Mouse (Mus musculus) retina, embryonic 14.5 days (tissue): ENCODE measurements at regions not wholly inside any gene's neighbourhood (a gene's known extent, or its start where the extent isn't known, plus 50 kb on each side); places are given as distances from the start of the nearest gene placed in this dataset.

Experiments used
- DNase-seq: peaks from one replicate; pipeline ENCODE4 v3.0.0-alpha.2; 2015; ENCODE audit warnings: low spot score

DNA sequence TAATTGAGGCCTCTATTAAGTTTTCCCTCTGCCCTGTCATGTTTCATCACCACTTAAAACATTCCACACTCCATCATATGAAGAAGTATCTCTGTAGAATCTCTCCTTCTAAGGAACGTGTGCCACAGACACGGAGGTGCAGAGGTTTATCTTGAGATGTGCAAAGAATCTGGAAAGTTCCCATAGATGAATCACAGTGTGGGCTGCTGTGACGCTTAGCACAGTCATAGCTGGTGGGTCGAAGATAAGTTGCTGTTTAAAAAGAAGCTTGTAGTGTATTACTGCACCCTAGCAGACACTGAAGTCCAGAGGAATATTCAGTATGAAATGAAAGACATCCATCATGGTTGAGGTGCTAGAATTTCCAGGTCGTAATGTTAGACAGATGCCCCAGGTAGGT, 179.9 kb upstream of the 4930583I09Rik start:
- DNase-seq, result no peak

DNA sequence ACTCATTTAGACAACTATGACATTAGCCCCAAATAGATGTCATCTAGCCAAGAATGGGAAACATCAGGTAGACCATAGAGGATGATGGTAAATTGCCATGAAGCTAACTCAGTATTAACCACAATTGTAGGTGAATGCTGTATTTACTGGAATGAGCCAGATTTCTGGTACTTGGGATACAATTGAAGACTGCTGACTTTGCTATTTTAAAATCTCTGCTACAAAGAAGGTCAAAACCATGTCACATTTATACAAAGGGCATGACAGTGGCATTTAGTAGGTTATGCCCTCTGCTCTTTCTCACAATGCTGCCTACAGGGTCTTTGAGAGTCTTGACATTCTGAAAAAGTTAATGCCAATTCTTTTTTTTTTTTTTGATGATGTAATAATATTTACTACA, 178.8 kb upstream of the 4930583I09Rik start:
- no peak for DNase-seq

DNA sequence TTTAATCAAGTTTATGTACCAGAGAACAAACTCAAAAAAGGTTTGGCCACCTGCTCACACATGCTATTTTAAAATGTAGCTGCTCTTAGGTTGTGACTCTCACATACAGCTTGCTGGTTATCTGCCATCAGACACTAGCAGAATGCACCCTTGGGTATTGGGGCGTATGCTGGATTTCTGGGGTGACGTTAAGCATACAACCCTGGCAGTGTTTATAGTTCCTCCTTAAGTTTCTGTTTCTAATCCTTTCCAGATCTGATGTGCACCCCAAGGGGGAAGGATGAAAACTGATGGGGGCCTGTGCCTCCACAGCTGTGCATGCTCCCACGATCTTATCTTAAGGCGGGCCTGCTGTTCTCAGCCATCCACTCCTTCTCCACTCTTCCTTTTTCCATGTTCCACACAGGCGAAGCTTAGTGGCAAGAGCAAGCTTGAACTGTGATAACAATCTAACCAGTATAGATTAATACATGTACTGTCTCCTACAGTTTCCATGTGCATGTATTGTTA, 164.8 kb upstream of the 4930583I09Rik start:
- no peak for DNase-seq

DNA sequence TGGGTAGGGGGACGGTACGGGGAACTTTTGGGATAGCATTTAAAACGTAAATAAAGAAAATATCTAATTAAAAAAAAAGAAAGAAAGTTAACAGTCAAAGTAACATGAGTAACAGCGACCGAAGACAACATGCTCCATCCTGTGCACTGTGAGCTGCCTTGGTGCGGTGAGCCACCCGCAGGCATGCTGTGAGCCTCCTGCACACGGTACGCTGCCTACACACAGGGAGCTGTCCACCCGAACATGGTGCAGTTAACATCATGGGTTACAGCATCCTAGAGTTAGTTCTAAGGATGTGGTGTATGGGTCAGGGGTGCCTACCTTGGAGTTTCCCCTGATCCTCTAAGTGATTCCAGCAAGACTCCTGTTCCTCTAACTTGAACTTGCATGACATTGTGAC, 158.6 kb upstream of the 4930583I09Rik start:
- DNase-seq, result no peak

DNA sequence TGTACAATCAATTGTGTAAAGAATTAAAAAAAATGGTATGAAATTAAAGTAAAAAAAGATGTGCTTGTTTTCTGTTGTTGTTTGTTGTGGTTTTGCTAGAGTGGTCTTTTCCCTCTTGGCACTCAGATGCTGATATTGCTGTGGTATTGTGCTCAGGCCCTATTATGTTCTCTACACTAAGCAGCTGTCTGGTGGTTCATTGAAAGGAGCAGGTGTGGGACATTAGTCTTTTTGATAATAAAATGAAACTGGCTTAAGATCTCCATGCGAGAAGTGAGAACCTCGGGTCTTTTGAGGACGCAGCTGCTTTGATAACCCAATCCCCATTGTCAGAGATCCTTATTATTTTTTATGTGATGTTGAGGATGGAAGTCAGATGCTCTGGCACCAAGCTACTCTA, 155.4 kb upstream of the 4930583I09Rik start:
- DNase-seq, result no peak

DNA sequence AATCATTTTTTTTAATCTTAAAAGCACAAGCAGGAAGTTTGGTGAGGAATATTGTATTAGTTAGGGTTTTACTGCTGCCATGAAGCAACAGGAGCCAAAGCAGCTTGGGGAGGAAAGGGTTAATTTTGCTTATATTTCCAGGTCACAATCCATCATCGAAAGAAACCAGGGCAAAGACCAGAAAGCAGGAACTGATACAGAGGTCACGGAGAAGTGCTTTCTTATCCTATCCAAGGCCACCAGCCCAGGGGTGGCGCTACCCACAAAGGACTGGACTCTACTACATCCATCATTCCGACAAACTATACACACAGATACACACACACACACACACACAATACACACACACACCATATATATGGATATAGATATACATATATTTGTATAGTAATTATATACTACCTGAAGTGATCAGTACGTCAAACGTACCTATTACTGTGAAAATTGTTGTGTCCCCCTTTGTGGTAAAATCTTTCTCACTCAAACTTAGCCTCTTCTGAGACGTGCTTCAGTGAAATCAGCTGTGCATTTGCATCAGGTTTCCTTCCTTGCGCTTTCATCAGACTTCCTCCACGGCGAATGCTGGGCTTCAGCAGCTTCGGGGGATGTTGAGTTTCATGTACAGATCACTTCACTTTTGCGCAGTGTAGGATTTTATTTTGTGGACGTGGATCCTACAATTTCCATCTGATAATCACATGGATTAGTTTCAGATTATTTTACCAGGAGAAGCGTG, 148.6 kb upstream of the 4930583I09Rik start:
- no peak for DNase-seq

DNA sequence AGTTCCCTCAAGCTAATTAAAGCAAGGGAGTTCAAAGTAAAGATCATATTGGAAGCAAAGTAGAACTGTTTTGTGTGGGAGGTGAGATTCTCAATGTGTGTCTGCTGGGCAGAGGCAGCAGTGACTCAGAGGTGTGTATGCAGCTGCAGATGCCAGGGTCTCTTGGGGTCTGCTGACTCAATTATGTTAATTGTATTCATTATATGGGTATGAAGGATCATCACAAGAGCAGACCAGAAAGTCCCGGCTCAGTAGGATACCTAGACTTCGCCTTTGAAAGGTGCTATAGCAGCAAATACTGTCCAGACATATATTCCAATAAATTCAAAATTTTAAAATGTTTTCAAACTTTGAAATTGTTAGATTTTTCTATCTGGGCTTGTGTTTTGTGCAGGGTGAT, 147.6 kb upstream of the 4930583I09Rik start:
- DNase-seq, result no peak

DNA sequence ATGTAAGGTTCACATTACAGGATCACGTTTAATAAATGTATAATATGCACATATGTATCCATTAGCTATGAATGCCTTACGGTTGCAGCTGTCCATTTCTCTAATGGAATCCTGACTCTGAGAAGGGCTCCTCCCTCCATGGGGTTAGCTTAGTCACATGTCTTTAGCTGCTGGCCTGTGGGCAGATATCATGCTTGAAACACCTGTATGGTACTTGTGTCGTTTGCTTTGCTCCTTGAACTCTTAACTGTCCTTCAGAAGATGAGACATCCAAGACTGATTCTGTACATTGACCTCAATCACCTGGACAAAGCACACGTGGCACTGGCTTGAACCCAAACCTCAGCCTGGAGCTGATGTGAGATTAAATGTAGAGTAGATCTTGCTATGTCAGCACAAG, 128.3 kb upstream of the 4930583I09Rik start:
- no peak for DNase-seq

DNA sequence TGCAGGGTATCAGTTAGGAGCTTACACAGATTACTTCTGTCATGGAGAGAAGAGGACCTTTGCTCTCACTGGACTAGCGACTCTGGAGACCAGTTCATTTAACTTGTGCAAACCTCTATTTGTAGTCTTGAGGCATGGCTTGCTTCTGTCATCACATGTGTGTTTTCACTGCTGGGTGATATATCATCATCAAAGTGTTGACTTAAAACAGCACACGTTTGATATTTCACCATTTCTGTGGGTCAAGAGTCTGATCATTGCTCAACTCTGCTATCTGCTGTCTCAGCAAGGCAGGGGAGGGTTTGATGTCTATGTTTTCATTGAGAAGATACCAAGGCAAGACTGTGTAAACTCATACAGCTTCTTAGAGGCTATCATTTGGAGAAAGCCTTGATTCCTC, 126.0 kb upstream of the 4930583I09Rik start:
- no peak for DNase-seq

DNA sequence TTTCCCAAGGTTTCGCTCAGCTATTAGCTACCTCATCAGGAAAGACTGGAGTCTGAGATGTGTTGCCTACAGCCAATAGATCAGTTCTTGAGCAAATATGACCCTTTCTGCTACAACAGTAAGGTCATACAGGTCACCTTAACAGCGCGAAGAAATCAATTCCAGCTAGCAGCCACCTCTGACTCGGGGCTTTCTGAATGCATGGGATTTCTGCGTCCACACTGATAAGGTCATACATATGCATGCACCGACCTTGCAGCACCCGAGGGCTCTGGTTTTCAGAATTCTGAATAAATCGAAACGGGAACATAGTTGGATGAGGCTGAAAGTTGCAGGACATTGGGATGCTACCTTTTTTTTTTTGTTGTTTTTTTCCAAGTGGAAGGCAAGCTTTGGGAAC, 121.6 kb upstream of the 4930583I09Rik start:
- DNase-seq, result no peak

DNA sequence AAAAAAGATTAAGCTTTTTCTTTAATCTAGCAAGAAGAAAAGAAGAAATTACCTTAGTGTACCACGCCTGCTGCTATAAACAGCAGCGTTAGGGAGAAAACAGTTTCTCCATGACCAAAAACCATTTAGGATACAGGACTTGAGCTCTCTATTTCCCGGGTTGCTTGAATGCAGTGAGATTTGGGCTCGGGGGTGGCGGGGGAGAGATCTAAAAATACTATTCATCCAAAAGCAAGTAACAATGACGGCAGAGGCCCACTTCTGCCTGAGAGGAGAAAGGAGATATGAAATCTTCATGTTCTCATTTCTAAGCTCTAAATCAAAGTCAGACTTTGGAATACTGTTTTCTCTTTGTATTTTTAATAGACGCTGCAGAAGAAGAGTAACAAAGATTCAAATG, 120.6 kb upstream of the 4930583I09Rik start:
- no peak for DNase-seq

DNA sequence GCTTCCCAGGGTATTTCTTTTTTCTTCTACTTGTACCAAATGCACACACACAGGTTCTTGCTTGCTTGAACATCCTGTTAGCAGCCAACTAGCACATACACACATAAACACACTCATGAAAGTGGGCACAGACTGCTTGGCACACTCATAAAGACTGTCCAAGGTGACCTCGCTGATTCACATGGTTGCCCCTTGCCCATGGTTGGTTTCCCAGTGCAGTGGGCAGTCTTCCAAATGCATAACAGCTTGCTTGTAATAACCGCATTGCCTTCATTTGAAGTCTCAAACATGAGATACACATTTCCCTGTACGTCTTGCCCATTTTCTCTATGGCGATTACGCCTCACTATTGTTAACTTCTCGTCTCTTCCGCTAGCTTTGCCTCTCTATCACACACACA, 117.4 kb upstream of the 4930583I09Rik start:
- no peak for DNase-seq

DNA sequence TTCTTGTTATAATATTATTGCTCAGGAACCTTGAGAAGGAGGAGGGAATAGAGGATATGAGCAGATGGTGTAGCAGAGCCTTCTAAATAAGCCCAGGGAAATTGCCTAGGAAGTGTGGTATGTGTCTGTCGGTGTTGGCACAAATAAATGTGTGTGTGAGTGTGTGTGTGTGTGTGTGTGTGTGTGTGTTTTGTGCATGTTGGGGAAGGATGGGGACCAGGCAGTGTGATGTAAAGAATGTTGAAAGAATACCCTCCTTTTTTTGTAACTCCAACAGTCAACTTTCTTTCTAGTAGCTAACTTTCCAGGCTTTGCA, 115.7 kb upstream of the 4930583I09Rik start:
- no peak for DNase-seq

DNA sequence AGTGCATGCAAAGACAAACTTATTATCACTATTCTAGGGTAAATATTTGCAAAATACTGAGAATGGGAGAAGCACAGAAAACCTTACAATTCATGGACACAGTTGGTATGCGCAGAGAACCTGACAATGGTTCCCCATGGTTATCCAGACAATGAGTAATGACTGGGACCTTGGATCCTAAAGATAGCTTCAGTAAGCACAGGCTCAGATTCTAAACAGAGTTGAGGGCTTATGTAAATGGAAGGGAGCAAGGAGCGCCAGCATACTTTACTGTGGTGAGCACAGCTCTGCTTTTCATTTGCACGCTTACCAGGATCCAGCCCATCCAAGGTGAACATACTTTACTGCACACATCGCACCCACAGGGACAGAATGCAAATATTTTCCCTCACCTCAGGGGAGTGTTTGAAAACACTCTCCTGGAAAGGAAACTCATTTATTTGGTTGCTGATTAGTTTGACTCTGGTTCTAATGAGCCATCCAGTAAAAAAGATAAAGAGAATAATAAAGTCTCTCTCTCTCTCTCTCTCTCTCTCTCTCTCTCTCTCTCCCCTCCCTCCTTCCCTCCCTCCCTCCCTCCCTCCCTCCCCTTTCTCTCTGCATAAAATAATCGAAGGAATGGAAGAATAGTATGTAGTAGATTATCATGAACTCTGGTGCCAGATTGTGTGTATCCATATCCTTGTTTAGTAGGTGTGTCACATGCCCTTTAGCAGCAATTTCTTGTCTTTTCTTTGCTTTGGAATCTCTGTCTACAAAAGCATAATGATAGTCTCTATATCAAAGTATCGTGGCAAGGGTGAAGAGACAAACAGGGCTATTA, 115.1 kb upstream of the 4930583I09Rik start:
- no peak for DNase-seq

DNA sequence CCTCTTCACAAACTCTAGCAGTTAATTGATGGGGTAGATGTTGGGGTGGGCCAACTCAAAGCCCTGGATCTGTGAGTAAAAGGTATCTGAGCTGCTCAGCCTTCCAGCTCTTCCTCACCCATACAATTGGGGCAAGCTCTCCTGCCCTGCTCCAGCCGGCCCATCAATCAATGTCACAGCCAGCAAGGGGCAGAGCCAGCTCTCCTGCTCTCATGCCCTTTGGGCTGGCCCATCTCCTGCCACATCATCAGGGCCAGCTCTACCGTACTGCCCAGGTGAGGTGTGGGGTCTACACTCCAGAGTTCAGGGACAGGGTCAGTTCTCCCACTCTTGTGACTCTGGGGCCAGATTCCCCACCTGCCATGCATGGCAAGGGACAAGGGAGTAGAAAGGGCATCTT, 107.3 kb upstream of the 4930583I09Rik start:
- no peak for DNase-seq

DNA sequence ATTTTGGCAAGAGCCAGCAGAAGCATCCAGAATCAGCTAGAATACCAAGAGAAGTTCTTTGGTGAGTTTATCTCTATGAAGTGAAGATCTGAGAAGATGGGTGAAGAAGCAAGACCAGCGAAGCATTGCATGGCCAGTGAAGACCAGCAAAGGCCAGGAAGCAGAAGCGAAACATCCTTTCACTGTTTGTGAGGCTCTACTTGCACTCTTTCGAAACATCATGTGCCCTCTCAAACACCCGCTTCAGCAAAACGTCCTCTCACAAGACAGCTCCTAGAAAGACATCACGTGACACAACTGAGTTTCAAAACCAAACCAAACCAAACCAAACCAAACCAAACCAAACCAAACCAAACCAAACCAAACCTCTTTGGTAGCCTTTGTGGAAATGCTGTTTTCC, 105.7 kb upstream of the 4930583I09Rik start:
- no peak for DNase-seq

DNA sequence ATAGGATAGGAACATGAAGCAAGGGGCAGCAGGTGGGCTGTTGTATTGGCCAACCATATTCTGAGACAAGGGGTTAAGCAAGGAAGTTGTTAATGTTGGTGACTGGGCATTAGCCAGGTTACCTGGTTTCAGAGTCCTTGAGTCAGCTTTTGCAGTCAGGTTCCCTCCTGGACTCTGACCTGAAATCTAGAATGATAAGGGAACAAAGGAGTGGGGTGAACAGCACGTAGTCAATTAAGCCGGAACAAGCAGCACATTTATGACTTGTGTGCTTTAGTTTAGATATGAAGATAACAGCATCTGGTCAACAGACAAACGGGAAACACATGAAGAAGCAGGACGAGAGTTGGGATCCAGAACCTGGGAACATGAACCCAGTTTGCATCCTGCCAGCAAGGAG, 99.8 kb upstream of the 4930583I09Rik start:
- no peak for DNase-seq

DNA sequence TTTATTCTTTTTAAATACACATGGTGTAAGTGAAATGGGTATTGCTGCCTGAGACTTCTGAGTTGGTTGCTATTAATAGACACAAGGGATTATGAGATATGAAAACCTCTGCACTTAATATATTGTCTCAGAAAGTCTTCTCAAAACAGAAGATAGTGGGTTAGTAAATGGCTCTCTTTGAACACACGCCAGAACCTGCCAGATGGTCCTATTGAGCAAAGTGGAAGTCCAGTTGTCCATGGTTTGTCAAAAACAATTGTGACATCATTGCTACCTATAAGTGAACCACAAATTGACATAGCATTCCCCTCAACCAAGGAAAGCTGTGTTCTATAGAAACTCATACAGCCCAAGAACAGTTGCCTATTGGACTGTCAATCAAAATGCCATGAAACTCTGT, 98.5 kb upstream of the 4930583I09Rik start:
- DNase-seq, result no peak

DNA sequence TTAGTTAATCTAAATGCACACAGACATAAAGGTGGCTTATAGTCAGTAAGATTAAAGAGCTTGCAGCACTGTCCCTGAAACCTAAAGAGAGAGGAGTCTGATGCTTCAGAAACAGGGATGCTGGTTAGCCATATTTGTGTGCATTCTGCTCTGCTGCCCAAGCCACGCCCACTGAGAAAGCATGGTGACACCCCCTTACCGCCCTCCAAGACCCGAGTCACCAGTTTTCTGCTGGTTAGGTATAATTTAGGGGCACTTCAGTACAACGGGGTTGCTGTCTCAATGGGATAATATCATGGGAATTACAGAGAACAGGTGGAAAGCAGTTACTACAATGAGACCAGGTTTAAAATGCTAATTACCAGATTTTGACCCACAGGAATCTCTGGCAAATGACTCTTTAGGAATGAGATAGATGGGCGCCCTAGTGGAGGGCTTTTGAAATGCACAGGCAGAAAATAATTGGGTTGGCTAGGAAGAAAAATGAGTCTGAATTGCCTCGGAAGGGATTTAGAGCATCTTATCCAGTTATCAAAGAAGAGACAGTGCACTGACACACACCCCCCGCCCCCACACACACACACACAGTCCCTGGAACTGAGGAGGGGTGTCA, 95.1 kb upstream of the 4930583I09Rik start:
- no peak for DNase-seq

DNA sequence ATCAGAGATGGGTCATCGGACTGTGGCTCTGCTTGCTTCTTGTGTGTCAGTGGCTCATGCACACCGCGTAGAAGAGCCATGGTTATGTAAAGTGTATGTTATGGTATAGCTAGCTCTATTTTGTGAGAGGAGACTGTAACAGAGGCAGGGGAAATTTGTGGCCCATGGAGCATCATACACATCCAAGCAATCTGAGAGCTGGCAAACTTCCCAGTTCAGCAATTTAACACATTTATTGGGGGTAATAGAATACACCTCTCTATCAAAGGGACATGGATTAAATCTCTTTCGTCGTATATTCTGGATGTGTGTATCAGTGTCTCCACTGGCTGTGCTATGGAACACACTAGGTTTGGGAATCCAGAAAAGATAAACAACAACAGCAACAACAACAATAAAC, 87.9 kb upstream of the 4930583I09Rik start:
- DNase-seq, result no peak

DNA sequence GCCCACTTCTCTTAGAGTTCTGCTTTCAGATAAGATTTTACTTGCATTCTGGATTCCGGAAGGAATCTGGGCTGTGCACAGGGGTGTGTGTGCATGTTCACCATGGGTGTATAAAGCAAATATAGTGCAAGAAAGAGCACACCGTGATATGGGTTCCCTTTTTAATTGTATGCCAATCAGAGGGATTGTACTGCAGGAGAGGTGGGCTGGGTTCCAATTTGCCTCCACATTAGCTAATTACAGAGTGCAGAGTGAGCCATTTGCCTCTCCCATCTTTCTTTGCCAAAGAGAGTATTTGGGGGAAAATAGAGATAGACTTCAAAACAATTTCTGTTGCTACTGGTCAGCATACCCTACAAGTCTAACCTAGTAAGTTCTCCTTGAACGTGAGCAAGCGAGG, 86.4 kb upstream of the 4930583I09Rik start:
- DNase-seq, result no peak

DNA sequence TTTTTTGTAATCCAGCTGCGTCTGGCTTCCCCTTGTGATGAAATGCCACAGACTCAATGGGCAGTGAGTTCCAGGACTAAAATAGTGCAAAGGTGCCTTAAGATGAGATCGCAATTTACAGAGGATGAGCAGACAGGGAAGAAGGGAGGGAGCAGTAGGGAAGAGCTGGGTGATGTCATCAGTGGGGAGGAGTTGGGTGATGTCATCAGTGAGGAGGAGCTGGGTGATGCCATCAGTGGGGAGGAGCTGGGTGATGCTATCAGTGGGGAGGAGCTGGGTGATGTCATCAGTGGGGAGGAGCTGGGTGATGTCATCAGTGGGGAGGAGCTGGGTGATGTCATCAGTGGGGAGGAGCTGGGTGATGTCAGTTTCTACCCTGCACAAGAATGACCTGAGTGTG, 84.4 kb upstream of the 4930583I09Rik start:
- no peak for DNase-seq

DNA sequence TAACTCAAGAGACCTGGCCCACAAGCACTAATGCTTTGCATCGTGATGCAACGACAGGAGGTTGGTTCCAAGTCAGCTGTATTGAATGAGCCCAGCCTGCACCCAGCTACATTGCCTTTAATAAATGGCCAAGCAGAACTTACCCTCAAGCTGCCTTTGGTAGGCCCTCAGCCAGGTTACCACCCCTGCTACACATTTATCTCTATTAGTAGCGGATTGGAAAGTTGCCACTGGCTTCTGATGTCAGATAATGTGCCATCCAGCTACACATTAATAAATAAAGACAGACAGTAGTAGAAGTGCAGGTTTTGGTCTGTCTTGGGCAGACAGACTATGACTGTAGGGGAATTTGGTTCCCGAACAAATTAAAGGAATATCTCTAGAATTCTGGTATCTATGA, 82.0 kb upstream of the 4930583I09Rik start:
- no peak for DNase-seq
